Mouse (Mus musculus) ovary, postnatal 10 days (tissue): ENCODE measurements around the gene Trh.

Experiments used
- DNase-seq: peaks from one replicate; pipeline ENCODE4 v3.0.0; 2022; ENCODE audit warnings: low spot score

Trh gene

DNA sequence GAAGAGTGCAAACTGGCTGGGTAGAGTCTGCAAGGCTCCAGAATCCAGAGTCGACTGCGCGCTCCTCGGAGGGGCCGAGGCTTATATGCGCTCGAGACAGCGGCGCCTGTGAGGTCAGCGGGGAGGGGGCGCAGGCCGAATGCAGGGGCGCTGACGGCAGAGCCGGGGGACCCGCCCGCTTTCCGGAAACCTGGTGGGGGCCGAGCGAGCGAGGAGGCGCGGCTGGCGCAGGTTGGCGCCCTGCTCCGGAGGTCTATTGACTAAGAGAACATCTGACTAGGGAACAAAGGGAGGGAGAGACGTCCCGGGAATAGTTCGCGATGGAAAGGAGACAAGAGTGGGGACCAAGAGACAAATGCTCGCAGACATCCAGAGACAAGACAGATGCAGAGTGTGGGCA lies at the start of gene Trh:
Trh (minus strand) TSS at position 60 of the 400 bp plus-strand sequence.
- no peak for DNase-seq

DNA sequence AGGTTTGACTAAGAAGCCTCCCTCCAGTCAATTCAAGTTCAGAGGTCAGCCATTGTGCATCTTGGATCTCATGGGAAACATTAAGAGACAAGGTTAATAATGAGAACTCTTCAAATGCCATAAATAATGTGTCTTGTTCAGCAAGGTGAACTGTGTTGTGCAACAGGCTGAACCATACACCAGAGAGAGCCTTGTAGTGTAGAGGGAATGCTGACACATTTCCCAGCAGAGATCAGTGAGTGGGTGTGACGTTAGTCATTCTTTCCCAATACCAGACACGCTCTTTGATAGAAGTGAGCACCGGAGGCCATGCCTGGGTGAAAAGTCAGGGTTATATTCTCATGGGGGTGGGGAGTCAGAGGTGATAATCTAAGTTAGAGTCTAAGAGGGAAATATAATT lies 46.4 kb upstream of the Trh start:
- DNase-seq: no peak

DNA sequence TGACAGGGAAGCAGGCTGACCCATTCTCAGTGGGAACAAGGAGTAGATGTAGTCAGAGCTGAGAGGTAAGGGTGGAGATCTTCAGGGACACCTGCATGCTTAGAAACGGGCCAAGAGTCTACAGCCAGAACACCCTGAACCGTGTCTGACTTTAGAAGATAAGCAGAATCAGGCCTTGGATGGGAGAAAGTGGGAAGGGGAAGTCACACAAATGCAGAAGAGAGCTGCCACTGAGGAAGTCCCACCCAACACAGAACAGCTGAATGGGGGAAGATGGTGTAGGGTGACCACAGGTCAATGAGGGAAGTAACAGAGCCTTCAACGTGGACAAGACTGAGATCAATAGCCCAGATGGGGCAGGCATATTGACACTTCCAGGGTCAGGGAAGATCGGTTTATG lies 42.4 kb upstream of the Trh start:
- no peak for DNase-seq

- DNase-seq: peak; percentile 29
Observed at GRCm38 (mm10) chr6:92286258-92286888, 41.9 kb upstream of the Trh start.

DNA sequence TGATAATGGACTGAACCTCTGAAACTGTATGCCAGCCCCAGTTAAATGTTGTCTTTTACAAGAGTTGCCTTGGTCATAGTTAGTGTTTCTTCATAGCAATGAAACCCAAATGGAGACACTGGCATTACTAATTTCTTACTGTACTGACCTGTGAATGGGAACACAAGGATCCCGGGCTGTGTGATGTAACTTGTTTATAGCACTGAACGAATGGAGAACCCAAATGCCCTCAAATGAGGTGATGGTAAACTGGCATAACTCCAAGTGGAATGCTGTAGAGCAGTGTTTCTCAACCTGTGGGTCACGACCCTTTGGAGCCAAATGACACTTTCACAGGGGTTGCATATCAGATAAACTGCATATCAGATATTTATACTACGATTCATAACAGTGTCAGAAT lies 41.1 kb upstream of the Trh start:
- no peak for DNase-seq

GRCm38 (mm10) chr6:92277179-92277578 lies 32.7 kb upstream of the Trh start:
- DNase-seq: no peak

DNA sequence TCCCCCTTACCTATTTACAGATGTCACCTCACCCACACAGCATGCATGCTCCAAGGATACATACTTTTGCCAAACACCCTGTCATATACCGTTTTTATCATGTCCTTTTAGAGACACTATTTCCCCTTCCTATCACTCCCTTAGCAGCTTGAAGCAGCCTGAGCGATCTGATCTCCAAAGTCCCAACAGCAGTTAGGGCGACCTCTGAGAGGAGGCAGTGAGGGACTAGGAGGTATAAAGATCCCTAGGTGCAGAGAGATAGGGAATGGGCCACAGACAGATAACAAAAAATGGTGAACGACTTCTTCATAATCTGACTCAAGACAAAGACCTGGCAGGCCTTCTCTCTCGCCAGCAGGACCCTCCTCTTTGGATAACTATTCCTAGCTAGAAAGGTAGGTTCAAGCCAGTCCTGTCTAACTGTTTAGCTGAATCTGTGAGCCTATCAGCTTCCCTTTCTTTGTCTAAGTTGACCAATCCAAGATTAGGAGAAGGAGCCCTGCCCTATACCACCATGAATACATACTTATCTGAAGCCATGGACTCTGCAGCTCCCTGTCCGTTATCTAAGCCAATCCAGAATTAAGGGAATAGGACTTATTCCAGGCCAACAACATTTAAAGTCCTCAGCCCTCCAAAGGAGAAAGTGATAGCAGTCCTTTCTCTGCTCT lies 29.3 kb upstream of the Trh start:
- no peak for DNase-seq

GRCm38 (mm10) chr6:92272601-92273000 lies 28.2 kb upstream of the Trh start:
- no peak for DNase-seq

- DNase-seq: peak; percentile 38
Observed at GRCm38 (mm10) chr6:92269019-92269418, 24.6 kb upstream of the Trh start.

DNA sequence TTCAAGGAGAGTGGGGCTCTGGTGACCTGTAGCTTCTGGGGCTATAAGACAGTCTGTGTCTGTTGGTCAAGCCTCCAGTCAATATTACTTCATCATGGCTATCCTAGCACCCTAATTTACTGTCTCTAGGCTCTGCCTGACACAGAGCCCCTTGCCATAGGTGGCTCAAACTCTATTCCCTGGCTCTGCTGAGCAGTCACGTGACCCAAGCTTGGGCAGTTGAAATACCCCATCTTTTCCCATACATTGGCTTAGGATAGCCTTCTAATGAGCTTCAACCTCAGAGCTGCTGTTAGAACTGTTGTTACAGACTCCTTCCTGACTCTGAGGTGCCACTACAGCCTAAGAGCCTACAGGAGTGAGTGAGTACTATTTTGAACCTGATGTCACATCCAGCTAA lies 23.6 kb upstream of the Trh start:
- no peak for DNase-seq

- DNase-seq: no peak
Observed at GRCm38 (mm10) chr6:92261162-92261843, 16.9 kb upstream of the Trh start.

DNA sequence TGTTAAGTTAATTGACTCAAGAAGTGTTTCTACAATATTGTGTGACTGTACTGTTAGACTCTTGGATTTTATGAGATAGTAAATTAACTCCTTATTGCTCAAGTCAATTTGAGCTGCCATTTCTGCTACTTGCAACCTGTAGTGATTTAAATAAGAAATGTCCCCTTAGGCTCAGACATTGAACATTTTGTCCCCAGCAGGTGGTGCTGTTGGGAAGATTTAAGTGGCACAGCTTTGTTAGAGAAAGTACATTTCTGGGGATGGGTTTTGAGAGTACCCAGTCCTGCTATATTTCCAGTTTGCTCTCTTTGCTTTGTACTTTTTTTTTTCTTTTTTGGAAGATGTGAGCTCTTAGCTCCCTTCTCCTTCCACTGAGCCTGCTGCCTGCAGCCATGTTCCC lies 10.9 kb upstream of the Trh start:
- DNase-seq: no peak

GRCm38 (mm10) chr6:92253253-92253870 lies 8.9 kb upstream of the Trh start:
- no peak for DNase-seq

DNA sequence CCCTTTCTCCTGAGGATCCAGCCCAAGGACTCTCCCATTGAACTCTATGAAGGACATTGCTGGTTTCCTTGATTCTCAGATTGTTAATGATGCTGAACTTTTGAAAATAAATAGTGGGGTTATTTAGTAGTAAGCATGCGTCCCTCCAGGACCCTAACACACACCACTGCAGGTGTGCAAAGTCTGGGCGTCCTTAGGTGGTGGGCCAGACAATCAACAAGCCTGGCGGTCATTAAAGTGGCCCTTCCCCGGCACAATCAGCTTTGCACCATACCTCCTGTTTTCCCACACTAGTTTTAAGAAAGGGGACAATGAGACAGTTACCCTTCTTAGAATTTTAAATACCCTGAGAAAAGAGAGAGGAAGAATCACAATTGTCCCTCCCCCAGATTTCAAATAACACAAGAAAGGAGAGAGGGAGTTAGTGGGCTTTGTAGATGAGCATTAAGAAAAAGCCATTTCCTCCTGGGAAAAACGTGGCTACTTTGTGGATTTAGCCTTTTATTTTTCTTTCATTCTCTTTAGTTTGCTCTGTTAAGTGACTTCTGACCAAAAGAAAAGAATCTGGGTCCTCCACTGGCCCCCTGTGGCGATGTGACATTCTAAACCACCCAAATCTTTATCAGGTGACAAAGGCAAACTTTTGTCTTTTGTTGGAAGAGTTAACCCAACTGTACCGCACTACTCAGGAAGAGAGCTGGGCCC lies 2.9 kb upstream of the Trh start:
- no peak for DNase-seq

DNA sequence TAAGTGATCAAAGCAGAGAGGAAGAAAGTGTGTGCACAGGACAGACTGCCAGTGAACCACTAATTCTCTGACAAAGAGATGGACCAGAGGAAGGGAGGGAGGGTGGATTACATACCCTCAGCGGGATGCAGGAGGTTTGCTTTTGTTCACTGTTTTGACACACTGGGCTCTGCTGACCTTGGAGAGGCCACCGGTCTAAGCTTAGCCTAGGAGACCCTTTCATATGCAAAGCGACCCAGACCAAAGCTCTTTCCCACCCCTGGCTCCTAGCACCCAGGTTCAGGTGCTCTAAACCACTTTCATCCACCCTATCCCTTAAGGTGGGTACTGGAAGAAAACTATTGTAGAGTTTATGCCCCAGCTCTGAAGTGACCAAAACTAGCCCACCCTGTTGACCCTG lies 1.9 kb upstream of the Trh start:
- DNase-seq: no peak

- DNase-seq: no peak
Observed at GRCm38 (mm10) chr6:92241178-92241906, 3.1 kb downstream of the Trh start.

DNA sequence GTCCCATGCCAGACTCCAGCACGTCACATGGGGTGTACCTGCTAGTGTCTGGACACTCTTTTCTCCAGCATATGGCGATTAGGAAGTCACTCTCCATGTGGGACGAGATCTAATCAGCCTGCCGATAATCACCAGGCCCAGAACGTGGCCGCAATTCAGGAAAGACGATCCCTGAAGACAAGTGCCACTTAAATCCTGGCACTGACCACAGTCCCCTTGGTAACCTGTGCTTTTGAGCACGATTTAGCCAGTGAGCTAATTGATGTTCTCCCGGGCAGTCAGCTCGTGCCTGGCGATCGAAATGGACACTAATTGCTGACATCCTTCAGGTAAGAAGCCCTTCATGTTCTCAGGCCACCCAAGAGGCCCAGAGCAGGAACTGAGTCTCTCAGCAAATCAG lies 9.4 kb downstream of the Trh start:
- DNase-seq: no peak

DNA sequence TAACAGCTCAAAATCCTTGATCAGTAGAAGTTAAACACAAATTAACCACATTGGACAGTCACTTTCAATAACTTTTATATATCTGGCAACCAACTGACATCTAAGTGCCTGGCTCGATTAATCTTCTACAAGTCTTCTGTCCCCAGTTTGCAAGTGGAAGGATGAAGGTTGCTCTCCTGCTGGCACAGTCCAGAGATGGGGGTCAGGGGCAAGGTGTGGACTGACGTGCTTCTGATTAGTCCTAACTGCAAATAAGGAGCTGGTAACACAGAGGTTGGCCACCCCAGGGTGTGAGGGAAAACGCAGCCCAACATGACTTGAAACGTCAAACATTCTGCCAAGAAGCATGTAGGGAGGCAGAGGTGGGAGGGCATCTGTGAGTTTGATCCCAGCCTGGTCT lies 12.7 kb downstream of the Trh start:
- no peak for DNase-seq

DNA sequence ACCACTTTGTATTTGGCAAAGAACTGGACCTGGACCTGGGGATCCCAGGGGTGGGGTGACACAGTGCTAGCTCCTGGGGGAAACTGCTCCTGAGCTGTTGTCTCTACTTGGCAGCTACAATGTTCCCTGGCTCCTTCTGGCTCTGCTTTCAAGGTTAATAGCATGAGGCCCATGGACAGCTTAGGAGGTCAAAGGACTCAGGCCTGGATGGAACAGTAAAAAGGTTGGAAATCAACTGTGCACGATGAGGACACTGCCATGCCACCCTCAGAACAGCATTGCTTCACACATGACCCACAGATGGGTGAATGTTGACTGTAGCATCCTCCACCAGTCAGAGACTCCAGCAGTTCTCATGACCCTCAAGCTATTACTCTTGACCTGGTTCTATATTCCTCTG lies 13.1 kb downstream of the Trh start:
- DNase-seq: no peak

GRCm38 (mm10) chr6:92229586-92229985 lies 14.9 kb downstream of the Trh start:
- DNase-seq: no peak

DNA sequence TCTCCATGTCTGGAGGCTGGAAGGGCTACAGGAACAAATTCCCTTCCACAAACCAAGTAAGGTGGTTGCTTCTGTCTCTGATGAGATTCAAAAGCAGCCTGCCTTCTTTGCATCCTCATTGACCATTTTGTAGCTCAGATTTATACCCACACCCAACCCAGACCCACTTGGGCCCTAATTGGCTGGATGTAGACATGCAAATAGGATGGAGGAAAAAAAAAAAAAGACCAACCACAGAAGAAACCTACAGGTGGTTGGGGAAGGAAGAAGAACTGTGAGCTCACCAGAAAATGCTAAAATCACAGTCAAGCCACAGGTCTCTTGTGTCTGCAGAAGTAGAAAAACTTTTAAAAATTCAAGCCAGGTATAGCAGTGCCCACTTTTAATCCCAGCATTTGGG lies 15.3 kb downstream of the Trh start:
- no peak for DNase-seq

DNA sequence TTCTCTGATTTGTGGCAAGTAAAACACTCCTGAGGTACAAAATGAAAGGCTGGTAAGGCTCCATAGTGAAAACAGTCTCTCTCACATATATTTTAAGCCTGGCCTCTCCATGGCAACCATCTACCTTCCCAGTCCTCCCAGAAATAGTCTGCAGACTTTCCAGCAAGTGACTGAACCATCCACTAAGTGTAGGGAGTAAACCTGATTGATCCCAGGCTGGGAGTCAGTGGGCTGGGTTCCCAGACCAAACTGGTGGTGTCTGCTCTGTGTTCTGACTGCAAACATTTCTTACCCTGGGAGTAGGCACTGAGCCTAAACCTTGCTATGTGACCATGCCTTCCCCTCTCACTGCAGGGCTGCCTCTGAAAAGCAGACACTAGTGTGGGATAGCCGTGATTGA lies 19.5 kb downstream of the Trh start:
- DNase-seq: peak; percentile 9
